Mouse (Mus musculus) urinary bladder, adult 18-20 months (tissue): ENCODE data around the gene Tjp1.

Source experiments
- DNase-seq, 2 experiments: peaks; one replicate each; pipeline ENCODE4 v3.0.0; 2022; ENCODE audit warnings: low spot score in 2 of 2, mixed read lengths in 2 of 2

The Tjp1 gene

DNA sequence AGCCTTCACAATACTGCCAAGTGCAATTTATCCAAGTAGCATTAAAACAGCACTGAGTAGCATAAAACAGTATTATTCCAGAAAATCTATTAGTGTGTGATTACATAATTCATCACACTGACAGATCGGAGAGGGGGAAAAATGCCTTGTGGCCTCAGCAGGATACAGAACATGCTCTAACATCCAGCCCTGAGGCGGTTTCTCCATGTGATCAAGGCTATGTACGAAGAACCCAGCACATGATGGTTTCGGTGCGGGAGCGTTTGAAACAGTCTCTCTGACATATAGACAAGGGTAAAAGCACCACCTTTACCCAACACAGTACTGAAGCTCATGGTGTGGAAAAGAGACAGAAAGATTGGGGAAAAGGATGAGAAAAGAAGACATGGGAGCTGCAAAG lies 38.4 kb downstream of the Tjp1 start:
- no peak for DNase-seq

DNA sequence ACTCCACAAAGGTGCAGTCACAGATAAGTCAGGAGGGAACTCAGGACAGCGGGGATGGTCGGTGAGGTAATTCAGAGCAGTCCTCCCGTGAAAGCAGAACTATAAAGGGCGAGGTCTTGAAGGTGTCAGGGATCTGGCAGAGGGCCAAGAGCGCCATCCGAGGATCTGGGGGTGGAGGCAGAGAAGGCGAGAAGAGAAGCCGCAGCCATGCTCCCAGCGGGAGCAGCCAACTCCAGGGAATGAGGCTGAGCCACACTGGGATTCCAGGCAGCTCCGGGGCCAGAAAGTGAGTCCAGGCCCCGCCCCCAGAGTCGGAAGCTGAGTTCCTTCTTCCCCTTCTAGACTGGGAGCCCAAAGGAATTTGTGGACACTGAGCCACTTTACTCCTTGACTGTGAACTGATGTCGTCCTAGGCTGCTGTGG lies 41.3 kb downstream of the Tjp1 start:
- DNase-seq, result peak; percentile 12 to 34

DNA sequence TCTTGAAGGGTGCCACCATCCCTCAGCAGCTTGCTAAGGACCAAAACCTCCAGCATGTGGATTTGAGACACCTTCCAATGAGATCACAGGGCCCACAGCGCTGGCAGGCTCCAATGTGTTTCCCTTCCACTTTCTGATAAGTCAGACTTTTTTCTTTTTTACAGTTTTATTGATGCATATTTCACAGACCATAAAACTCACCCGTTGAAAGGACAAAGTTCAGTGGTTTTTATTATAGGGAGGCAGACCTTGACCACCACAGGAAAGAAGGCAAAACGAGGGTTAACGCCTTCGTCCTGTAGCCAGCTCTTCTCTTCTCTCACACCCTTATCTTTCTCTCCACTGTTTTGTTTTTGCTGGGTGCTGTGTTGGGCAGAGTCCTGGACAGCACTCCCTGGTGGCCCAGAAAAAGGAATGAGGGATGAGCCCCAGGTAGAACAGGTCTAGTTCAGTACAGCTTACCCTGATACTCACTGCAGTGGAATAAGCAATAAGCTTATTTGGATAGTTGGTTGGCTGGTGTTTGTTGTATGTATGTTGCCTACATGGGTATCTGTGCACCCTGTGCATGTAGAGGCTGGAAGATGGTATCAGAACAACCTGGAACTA lies 43.3 kb downstream of the Tjp1 start:
- no peak for DNase-seq

DNA sequence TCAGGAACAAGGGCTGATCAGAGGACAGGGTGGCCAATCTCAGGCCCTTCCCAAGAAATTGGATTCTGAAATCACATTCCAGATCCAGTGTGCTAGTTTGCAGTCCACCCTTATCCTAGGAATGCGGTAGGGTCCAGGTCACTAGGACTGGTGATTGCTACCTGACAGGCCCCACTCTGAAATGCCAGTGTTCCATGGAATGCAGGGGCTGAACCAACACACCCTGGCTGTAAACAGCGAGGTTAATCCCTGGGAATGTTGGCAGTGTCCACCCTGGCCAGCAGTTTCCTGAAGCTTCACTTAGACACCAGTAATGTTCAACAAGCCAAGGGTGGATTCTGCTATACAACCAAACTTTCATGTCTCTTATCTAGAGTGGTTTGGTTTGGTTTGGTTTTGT lies 45.4 kb downstream of the Tjp1 start:
- DNase-seq, result no peak

DNA sequence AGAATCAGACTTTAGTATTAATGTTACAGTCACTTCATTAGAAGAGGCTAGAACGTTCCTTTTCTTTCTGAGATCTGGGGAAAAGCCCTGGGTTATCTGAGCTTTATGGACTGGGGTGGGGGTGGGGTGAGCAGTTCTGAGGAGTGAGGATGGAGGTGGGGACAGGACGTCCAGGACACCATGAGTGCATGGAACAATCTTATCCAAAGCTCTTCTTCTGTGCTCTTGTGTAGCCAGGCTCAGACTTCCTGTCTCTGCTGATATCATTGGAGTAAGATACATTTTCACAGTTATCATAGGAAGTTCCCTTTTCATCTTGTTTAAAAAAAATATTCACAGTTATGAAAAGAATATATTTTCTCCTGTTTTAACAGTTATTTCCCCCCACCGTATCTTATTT lies 55.5 kb downstream of the Tjp1 start:
- no peak for DNase-seq

DNA sequence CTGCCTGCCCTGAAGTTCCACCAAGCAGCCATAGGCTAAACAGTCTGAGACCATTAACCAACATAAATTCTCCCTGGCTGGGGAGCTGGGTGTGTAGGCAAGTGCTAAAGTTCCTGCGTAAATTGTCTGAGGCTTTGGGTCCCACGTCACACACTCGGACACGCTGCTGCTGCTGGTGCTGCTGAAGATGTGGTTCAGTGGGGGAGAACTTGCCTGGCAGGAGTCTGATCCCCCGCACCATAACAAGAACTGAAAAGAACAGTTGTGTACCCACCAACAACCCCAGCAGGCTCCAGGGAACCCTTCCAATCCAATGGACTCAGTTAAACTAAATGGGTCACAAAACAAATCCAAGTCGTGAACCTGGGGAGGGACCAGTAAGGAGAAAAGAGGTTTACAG lies 56.2 kb downstream of the Tjp1 start:
- DNase-seq, result no peak

DNA sequence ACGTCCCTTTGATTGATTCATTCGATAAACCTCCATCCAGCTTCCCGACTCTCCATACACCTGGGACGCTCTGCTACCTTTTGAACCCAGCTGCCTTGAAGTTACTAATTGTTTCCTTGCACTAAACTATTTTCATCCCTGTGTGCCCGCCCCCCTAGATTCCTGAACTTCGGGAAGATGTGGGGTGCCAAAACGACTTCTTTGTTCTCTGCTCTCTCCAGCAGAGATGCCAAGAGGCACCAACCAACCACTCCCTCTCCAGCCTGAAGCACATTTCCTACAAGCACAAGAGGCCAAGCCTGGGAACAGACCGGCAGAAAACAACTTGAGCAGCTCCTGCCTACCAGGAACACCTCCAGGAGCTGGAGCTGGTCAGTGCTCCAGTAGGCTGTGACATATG lies 57.4 kb downstream of the Tjp1 start:
- DNase-seq, result no peak

DNA sequence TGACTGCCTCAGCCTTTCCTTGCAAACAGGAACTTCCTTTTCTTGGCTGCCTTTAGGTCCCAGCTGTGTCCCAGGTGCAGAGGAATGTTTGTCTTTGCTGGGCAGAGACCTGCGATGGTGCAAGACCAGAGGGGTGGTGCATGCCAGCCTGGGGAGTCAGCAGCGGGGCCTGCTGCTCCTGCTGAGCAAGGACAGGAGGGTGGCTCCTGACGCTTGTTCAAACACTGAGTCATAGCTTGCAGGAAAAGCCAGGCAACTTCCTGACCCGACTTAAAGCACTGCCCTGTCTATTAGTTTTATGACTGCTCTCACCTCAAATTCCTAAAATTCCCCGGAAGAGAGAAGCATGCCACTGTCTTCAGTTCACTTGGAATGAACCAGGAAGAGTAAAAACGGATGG lies 57.9 kb downstream of the Tjp1 start:
- peak; percentile 39 to 82 for DNase-seq

DNA sequence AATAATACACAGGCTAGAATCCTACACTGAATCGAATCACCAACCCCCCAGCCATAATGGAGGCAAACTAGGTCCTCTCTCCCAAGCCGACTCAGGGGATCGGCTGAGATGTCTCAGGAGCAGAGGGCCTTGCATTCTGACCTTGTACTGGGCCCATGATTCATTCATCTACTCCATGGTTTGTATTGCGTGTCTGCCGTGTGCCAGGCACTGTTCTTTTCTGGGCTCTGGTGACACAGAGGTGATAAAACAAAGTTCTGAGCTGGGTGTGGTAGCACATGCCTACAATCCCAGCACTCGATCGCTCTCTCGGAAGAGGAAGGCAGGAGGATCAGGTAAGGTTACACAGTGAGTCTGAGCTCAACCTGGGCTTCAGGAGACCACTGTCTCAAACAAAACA lies 59.4 kb downstream of the Tjp1 start:
- peak in 1 of 2 experiments; percentile 45 for DNase-seq

DNA sequence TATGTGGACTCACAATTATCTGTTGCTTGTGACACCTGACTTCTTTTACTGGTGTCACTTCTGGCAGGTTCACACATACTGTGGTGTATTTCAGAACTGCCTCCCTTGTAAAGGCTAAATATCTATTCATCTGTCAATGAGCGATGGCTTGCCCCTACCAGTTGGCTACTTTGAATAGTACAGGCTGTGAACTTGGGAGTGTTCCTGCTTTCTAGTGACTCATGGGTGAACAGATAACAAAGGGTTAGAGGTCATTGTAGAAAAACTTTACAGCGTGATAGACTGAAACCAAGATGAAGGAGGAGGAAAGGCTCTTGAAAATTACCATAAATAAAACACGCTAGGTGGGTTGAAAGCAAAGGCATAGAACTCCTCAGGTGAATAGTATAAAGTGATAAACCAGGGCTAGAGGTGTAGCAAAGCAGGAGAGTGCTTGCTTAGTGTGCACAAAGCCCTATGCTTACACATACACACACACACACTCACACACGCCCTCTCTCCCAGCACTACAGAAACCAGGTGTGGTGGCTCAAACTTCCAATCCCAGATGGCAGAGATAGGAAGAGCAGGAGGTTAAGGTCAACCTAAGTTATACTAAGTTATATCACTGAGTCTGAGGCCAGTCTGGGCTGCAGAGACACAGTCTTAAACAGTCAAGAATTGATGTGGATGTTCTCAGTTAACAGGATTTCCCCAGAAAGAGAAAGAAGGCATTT lies 60.1 kb downstream of the Tjp1 start:
- peak in 1 of 2 experiments; percentile 30 for DNase-seq

DNA sequence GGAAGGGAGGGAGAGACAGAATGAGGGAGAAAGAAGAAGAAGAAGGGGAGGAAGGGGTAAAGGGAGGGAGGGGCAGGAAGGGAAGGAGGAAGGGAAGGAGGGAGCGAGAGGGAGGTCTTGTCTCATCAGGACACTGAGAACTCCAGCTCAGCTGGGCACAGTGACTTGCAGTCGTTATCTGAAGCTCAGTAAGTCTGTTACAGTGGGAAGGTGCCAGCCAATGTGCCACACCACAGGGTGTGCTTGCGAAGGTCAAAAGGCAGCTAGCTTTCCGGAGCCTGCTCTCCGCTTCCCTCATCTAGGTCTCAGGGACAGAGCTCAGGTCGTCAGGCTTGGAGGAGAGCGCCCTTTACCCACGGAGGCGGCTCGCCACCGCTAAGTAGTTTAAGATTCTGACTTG lies 61.4 kb downstream of the Tjp1 start:
- no peak for DNase-seq

DNA sequence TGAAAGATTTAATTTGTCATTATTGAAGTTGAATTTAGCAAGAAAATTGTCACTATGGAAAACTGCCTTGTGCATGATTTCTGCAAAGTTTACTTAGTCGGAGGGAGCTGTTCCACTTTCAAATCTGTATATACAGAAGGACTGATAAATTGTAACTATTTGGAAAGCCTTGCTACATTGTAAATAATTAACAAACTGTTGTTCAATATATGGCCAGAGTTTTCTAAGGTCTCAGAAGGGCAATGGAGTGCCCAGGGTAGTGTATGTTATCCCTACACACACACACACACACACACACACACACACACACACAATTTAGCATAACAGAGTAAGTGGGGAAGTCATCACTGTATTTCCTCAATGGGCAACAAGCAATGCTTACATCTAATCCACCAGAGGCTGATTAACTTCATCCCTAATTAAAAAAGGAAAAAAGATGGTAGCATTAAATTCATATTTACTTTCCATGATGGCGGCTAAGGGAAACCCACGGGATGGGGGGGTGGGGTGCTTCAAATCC lies 63.0 kb downstream of the Tjp1 start:
- DNase-seq, result no peak

DNA sequence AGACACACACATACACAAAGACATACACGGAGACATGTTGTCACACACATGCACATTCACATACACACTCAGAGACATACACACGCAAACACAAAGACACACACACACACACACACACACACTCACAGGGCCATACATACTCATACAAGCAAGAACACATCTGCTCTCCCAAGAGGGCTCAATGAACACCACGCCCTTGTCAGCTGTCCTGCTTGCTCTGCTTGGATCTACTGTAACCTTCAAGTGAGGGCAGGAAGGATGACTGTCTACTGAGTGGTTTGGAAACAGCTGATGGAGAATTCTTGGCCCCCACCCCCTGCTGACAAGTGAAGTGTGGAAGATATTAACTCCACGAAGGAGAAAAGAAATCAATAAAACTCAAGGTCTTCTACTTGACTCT lies 64.1 kb downstream of the Tjp1 start:
- no peak for DNase-seq

DNA sequence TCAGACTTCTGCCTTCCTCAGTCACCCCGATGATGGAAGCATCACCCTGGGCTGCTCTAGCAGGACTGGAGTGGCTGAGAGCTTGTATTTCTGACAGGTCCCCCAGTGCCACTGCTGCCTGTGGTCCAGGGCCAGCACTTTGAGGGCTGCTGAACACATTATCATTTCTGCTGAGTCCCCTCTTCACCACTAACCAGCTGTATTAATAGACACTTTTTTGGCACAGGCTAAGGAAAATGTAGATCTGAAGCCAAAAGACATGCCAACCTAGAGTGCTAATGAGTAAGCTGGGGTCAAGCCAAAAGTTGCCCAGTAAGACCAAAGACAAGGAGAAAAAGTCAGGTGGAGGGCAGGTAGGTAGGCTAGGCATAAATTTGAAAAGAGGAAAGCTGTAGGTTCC lies 66.2 kb downstream of the Tjp1 start:
- DNase-seq, result no peak

DNA sequence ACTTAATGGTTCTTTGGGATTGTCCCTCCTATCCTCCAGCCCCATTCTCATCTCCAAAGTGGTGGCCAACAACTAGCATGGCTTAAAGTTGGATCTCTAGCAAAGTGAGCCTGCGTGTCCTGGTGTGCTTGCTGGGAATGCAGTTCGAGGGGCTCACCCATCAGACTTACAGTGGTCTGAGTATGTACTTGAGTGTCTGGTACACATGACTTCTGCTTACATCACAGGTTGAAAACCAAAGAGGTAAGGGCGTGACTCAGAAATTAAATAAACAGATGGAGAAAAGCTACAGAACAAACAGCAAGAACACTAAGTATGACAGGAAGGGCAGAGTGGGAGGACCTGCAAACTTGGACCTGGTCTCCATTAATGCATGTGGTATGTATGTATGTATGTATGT lies 67.4 kb downstream of the Tjp1 start:
- no peak for DNase-seq

DNA sequence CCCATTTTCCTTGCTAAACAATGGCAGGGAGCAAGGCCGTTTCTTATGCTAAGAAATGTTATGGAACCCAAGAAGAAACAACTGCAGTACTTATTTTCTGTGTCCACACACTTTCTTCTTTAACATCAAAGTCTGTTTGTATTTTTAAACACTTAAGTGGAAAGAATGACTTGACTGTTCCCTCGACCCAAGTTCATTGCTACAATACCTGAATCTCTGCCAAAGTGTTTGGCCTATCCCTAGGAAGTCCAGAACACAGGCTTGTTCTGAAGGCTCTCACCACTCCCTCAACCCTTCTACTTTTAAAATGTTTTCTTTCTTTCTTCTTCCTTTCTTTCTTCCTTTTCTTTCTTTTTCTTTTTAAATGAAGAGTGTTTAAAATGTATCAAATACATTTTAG lies 71.5 kb downstream of the Tjp1 start:
- DNase-seq, result no peak

DNA sequence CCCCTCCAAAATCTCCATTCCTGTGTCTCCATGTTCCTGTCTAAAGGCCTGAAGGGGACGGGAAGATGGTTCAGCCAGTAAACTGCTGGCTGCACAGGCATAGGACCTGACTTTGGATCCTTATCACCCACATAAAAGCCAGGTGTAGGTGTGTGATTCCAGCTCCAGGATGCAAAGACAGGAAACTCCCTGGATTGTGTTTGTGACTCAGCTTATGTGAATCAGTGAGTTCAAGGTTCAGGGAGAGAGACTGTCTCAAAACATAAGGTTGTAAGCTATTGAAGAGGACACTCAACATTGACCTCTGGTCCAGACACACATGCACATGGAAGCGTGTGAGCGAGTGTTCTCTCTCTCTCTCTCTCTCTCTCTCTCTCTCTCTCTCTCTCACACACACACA lies 72.4 kb downstream of the Tjp1 start:
- no peak for DNase-seq

DNA sequence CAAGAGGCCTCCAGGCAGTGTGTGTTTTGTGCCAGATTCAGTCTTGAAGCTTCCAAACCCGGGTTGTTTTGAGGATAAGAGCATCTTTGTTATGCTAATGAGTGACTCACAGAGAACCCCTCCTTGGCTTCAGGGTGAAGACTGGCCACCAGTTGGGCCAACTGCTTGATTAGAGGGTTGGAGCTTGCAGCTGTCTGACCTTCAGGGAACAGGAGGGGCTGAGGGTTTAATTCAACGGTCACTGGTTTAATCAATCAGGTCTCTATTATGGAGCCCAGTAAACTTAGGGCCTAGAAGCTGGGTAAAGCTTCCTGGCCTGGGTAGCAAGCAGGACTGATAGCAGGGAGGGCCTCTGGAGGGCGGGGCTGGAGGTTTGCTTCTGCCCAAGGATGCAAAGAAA lies 73.3 kb downstream of the Tjp1 start:
- no peak for DNase-seq

DNA sequence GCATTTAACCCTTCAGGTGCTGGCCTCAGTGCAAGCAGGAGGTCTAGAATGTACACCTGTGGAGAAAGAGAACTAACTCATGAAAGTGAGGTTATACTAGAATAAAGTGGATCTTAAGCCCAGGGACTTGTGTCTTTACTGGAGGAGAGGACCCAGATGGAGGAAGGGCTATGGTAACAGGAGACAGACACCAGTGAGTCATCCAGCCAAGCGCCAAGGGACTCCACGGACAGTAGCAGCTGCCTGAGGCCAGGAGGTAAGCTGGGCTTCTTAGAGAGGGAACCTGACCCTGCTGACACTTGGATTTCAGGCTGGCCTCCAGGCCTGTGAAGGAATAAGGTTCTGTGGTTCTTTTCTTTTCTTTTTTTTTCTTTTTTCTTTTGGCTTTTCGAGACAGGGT lies 75.3 kb downstream of the Tjp1 start:
- no peak for DNase-seq

DNA sequence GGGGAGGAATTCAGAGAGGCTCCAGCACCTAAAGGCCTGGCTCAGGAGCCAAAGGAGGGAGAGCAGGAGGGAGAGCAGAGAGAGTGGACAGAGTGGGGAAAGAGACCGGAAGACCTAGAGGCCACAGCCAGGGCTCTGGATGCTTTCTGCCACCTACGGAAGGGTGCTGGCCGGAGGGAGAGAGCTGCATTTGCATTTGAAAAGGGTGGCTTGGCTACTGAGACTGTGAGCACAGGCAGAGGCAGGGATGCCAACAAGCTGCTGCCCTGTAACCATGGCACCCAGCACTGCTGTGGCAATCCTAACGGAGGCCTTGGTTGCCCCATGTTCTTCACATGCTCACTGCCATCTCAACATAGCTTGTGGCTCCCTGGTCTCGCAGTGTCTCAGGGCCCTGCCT lies 77.4 kb downstream of the Tjp1 start:
- no peak for DNase-seq

DNA sequence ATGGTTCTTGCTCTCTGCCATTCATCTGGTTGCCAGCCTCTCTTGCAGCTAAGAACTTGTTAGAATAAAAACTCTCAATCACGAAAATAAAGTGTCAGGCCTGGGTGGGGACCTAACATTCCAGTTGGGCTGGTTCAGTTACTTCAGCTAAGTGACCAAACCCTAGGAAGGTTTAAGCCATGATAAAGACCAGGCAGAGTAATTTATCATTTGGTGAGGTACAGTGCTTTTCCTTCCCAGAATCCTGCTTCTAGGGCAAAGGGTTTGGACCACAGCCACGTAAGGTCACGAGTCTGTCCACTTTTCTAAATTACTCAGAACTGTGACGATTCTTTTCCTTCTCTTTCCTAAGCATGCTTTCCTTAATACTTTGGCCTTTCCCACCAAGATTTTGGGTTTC lies 86.1 kb downstream of the Tjp1 start:
- peak in 1 of 2 experiments; percentile 27 for DNase-seq

DNA sequence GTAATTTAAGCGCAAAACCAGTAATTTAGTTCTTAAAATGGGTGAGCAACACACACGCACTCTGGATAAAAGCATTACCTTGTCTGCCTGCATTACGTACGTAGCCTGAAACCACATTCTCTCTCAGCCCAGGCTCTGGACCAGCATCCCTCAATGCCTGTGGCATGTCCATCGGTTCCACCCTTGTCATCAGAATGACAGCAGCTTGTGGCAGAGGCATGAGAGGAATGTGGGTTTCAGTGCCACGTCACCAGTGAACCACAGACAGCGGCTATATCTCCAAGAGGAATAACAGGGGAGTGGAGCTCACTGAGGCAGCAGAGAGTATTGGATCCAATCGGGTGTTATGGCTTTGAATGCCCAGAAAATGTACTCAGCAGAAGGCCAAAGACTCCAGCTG lies 88.1 kb downstream of the Tjp1 start:
- DNase-seq, result no peak

DNA sequence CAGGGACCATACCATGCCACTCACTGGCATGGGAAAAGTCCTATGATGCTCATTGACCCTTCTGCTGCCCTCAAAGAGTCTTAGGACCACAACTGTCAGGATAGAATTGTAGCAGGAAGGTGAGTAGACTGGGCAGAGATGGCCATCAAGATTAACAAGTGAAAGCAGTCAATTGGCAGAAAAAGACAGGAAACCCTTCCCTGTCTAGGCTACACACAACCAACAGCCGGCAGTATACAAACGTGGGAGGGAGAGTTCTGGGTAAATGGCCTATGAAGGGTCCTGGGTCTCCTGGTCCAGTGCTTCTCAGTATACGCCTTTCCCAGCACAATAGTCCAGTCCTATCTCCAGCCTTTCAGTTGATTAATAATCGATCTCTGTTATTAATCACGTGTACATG lies 89.4 kb downstream of the Tjp1 start:
- no peak for DNase-seq

DNA sequence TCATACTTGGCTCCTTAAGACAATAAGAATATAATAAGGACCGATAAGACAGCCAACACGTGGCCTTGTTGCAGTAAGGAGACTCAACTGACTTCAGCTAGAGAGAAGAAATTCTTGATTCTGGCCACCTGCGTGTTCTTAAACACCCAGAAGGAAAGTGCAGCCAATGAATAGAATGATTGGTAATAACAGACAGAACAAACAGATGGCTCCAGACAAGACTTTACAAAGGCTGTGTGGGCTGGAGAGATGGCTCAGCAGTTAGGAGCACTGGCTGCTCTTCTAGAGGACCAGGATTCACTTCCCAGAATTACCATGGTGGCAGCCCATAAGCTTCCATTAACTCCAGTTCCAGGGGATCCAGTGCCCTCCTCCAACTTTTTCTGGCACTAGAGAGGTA lies 90.7 kb downstream of the Tjp1 start:
- DNase-seq, result no peak
